Mouse (Mus musculus): Measurements from ENCODE around the gene Ncapd2.
A peak's percentile ranks its signal among the peaks of the same experiment; 100 is the strongest.
"Not testable (repeated sequence)": the region's sequence is repeated elsewhere in the genome, so short reads cannot be mapped to it uniquely, and the experiment has no call there.

Gene Ncapd2

DNA sequence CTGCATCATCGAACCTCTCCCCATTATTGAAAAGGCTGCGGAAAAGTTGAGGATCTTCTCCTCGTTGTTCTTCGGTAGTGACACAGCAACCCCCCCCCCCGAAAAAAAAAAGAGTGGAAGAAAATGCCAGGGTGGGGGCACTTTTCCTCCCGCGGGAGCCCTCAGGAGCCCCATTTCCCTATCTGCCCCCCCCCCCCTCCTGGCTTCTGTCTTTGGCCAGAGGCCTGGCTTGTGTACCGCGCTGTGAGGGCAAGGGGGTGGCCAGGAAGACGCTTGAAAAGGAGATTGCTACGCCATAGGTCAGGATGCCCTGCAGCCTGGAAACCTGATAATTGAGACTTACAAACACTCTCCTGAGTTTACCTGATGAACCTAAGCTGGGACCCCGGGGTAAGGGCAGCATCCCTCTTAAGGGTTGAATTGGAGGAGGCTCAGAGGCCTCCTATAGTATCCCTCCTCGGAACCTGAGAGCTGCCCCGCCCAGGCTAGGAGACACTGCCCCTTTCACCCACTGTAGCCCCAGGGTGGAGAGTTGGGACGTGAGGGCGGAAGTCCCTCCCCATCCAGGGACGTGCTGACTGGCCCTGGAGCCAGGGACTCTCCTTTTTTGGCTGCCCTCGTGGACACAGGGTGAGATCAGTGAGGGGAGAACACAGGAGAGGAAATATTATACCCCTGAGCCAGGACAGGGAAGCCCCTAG, 25.3 kb downstream of the Ncapd2 start, which contains the start of gene Gapdh:
Gapdh (minus strand) TSS at position 417 of the 701 bp plus-strand sequence.
- no peak for DNase-seq (ENCODE audit: low spot score in 2 of 2)

DNA sequence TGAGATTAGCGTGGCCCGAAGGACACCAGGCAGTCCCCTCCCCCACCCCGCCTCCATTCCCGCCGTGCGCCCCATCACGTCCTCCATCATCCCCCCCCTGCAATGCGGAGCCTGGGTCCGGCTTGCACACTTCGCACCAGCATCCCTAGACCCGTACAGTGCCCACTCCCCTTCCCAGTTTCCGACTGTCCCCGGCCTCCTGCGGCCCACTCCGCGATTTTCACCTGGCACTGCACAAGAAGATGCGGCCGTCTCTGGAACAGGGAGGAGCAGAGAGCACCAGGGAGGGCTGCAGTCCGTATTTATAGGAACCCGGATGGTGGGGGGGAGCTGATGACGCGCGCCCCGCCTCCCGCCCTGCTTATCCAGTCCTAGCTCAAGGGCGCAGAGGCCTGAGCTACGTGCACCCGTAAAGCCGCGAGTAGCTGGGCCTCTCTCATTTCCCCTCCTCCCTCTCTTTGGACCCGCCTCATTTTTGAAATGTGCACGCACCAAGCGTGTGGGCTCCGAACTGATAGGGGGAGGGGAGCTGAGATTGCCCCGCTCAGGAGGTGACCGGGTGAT, 26.1 kb downstream of the Ncapd2 start:
- peak; percentile 84 to 89 for DNase-seq (ENCODE audit: low spot score in 2 of 2)

DNA sequence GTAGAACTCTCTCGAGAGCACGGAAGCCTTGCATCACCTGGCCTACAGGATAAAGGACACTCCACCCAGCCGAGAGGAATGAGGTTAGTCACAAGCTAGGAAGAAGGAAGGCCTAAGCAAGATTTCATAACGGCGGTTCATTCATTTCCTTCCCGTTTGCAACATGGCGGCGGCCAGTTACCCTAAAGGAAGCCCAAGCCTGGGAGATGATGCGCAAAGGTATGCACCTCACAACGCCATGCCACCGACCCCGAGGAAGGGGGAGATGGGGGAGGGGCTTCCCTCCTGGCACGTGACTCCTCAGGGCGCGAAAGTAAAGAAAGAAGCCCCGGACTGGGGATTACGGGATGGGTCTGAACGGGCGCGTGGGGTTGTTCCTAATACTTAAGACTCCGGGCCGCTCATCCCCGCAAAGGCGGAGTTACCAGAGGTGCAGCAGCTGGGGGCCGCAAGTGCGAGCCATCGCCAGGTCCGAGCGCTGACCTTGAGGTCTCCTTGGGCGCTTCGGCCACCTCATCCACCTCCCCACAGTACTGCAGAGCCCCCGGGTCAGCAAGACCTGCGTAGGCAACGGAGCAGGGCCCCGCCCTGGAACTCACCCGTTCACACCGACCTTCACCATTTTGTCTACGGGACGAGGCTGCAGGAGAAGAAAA, 26.7 kb downstream of the Ncapd2 start:
- DNase-seq (ENCODE audit: low spot score in 2 of 2) = peak in 1 of 2 experiments; percentile 34

- DNase-seq (ENCODE audit: low spot score in 2 of 2) = no peak
Observed at GRCm38 (mm10) chr6:125163801-125164657, 27.5 kb downstream of the Ncapd2 start.

DNA sequence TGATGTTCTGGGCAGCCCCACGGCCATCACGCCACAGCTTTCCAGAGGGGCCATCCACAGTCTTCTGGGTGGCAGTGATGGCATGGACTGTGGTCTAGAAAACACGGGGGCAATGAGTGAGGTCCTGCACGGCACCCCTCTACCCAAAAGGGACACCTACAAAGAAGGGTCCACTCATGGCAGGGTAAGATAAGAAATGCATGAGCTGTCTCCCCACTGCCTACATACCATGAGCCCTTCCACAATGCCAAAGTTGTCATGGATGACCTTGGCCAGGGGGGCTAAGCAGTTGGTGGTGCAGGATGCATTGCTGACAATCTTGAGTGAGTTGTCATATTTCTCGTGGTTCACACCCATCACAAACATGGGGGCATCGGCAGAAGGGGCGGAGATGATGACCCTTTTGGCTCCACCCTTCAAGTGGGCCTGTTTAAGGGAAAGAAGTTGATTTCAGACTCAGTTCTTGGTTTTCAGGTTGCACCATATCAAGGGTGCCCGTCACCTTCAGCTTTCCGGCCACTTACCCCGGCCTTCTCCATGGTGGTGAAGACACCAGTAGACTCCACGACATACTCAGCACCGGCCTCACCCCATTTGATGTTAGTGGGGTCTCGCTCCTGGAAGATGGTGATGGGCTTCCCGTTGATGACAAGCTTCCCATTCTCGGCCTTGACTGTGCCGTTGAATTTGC, 28.7 kb downstream of the Ncapd2 start:
- DNase-seq (ENCODE audit: low spot score in 2 of 2) = not testable (repeated sequence)

DNA sequence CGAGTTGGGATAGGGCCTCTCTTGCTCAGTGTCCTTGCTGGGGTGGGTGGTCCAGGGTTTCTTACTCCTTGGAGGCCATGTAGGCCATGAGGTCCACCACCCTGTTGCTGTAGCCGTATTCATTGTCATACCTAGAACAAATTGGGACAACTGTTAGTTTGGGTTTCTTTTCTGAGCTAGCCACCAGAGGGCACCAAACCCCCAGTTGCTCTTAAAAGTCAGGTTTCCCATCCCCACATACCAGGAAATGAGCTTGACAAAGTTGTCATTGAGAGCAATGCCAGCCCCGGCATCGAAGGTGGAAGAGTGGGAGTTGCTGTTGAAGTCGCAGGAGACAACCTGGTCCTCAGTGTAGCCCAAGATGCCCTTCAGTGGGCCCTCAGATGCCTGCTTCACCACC, 29.5 kb downstream of the Ncapd2 start:
- DNase-seq (ENCODE audit: low spot score in 2 of 2) = peak; percentile 45 to 75

- DNase-seq (ENCODE audit: low spot score in 2 of 2) = no peak
Observed at GRCm38 (mm10) chr6:125160854-125161760, 30.4 kb downstream of the Ncapd2 start.

DNA sequence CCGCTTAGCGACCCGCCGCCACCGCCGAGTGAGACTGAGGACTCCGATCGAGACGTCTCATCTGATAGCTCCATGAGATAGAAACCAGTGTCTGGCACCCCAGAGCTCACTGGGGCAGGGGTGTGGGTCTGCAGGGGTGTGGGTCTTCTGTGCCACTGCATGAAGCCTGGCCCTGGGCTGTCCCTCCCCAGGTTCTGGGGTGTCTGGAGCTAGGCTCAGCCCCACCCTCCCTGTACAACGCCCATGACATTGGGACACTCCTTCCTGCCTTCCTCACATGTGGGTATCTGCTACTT, 31.0 kb downstream of the Ncapd2 start:
- DNase-seq (ENCODE audit: low spot score in 2 of 2) = no peak

- no peak for DNase-seq (ENCODE audit: low spot score in 2 of 2)
Observed at GRCm38 (mm10) chr6:125159773-125160557, 31.5 kb downstream of the Ncapd2 start.

DNA sequence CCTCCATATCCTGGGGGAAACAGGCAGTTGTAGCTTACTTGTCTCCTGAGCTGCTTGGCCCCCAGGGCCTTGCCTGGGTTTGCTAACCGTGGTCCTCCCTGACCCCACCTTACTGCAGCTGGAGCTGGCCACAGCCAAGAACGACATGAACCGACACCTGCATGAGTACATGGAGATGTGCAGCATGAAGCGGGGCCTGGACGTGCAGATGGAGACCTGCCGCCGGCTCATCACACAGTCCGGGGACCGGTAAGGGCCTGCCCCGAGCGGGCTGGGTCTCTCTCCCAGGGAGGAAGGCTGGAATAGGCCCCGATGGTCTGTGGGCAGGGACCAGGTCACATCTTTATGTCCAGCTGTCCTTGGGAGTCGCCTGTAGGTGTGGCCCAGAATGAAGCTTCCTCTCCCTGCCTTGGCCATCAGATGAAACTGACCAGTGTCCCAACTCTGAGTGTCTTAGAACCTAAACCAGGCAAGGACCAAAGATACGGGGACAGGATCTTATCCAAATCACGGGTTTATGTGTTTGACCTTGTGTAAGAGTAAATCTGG, 32.5 kb downstream of the Ncapd2 start:
- no peak for DNase-seq (ENCODE audit: low spot score in 2 of 2)

DNA sequence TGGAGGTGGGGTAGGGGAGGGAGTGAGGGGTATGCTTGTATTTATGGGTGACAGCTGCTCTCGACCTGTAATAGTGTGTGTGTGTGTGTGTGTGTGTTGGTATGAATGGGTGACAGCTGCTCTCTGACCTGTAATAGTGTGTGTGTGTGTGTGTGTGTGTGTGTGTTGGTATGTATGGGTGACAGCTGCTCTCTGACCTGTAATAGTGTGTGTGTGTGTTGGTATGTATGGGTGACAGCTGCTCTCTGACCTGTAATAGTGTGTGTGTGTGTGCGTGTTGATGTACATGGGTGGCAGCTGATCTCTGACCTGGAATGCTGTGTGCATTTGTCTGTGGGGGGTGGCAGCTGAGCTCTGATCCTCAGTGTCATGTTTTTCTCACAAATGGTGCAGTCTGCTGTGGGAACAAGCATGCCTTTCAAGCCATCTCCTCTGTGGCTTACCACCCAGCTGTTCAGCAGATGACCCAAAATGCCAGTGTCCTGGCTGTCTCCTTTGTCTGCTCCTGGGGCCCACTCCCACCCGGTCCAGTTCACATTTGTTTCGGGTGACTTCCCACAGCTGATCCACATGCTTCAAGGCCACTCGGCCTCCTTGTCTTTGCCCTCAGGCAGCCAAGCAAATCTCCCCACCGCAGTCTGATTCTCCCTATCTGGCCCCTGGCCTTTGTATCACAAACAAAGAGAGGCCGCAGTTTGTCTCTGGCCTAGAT, 34.4 kb downstream of the Ncapd2 start:
- no peak for DNase-seq (ENCODE audit: low spot score in 2 of 2)

DNA sequence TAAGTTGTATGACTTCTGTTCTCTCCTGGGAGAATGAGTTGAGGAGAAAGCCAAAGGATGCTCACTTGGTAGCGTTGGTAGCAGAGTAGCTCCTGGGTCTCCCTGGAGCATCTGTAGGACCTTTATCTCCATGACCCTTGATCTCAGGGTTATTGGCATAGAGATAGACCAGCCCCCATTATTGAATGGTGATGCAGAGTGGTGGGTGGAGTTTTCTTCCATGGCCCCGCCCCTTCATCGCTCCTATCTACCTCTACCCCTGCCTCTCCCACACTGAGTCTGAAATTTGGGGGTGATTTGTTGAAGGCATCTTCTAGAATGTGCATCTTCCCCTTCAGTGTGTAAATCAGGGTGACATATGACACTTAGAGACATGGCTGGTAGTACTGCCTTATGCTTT, 35.0 kb downstream of the Ncapd2 start:
- no peak for DNase-seq (ENCODE audit: low spot score in 2 of 2)

DNA sequence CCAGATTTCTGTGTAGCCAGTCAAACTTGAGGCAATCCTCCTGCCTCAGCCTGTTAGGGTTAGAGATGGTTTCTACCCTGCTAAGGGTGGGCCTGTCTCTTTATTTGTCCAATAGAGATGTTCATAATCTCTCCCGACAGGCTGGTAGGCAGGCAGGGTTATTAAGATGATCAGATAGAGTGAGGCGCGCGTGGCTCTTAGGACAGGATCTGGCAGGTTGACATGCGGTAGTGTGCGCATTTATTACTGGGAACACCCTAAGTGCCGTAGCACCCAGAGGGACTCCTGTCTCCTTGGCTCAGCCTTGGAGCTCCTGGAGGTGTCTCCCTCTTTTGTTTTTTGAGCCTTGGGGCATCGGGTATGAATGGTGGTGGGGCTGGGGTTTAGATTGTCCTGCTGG, 36.2 kb downstream of the Ncapd2 start:
- no peak for DNase-seq (ENCODE audit: low spot score in 2 of 2)

GRCm38 (mm10) chr6:125154550-125154949, 37.0 kb downstream of the Ncapd2 start:
- DNase-seq (ENCODE audit: low spot score in 2 of 2) = no peak

GRCm38 (mm10) chr6:125153682-125154081, 37.8 kb downstream of the Ncapd2 start:
- DNase-seq (ENCODE audit: low spot score in 2 of 2) = no peak

DNA sequence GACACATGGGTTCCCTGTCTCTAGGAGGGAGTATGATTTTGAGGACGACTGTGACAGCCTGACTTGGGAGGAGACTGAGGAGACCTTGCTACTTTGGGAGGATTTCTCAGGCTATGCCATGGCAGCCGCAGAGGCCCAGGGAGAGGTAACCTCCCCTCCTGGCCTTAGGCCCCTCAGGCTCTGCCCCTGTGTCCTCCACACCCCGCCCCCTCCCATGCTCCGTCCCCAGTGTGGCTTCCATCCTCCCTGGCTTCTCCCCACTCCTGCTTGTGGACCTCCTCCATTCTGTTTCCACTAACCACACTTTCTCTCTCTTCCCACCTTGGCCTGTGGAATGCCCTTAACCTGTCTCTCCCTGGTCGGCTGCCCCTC, 38.5 kb downstream of the Ncapd2 start:
- DNase-seq (ENCODE audit: low spot score in 2 of 2) = no peak

DNA sequence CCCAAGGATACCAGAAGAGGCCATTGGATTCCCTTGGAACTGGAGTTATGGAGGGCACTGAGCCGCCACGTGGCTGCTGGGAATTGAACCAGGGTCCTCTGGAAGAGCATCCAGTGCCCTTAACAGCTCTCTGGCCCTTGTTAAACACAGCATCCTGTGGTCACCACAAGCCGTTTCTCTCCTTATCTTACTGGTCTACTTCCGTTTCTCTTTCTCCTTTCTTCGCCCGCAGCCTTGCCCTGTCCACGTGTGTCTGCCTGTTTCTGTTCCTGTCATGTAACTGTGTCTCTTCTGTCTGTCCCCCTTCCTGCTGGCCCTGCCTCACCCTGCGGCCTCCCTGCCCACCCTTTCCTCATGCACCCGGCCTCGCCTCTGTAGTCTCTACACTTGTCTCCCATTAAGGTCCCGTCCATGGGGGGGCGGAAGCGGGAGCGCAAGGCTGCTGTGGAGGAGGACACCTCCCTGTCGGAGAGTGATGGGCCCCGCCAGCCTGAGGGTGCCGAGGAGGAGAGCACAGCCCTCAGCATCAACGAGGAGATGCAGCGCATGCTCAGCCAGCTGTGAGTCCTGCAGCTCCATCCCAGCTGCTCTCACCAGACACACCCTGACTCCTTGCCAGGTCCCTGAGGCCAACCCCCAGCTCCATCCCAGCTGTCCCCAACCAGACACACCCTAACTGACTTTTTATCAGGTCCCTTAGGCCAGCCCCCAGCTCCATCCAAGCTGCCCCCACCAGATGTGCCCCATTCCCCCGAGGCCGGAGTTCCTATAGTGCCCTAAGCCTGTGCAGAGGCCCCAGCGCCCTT, 39.1 kb downstream of the Ncapd2 start:
- DNase-seq (ENCODE audit: low spot score in 2 of 2) = no peak

DNA sequence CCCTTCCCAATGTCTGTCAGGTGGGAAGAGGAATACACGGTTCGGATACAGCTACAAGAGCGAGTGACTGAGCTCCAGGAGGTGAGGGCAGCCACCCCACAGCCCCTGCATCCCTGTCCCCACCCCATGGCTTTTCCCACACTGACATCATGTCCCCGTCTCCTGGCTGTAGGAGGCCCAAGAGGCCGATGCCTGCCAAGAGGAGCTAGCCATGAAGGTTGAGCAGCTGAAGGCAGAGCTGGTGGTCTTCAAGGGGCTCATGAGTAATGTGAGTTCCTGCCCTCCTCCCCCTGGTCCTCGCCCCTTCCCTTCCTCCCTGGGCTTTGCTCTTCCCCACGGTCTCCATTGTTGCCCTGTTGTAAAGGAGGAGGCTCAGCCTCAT, 41.9 kb downstream of the Ncapd2 start:
- DNase-seq (ENCODE audit: low spot score in 2 of 2) = no peak

Data from spleen, postnatal 14 days (tissue).